Mouse (Mus musculus) spleen, postnatal 14 days (tissue): ENCODE data around the gene Wwp2.
A peak's percentile ranks its signal among the peaks of the same experiment; 100 is the strongest.

ENCODE experiments used
- DNase-seq, 2 experiments: peaks; one replicate each; pipeline ENCODE4 v3.0.0; 2021 to 2022; ENCODE audit warnings: low spot score in 2 of 2

The Wwp2 gene

GRCm38 (mm10) chr8:107435421-107435961 lies 674 bp upstream of the Wwp2 start:
- no peak for DNase-seq

- peak; percentile 36 to 42 for DNase-seq
These were observed 766 bp downstream of the Wwp2 start for GRCm38 (mm10) chr8:107436841-107437421.

- no peak for DNase-seq
These were observed 1.5 kb downstream of the Wwp2 start for GRCm38 (mm10) chr8:107437711-107438110.

- DNase-seq = peak in 1 of 2 experiments; percentile 16
These were observed 3.9 kb downstream of the Wwp2 start for GRCm38 (mm10) chr8:107439880-107440625.

GRCm38 (mm10) chr8:107444626-107445025 lies 8.5 kb downstream of the Wwp2 start:
- no peak for DNase-seq

- DNase-seq = no peak
These were observed 11.5 kb downstream of the Wwp2 start for GRCm38 (mm10) chr8:107447713-107448112.

GRCm38 (mm10) chr8:107448382-107448889 lies 12.3 kb downstream of the Wwp2 start:
- no peak for DNase-seq

- no peak for DNase-seq
These were observed 13.0 kb downstream of the Wwp2 start for GRCm38 (mm10) chr8:107449130-107449529.

- DNase-seq = no peak
These were observed 13.5 kb downstream of the Wwp2 start for GRCm38 (mm10) chr8:107449655-107450054.

GRCm38 (mm10) chr8:107451414-107452066 lies 15.4 kb downstream of the Wwp2 start:
- DNase-seq = no peak

- DNase-seq = no peak
These were observed 17.2 kb downstream of the Wwp2 start for GRCm38 (mm10) chr8:107453386-107453785.

GRCm38 (mm10) chr8:107455268-107455667 lies 19.1 kb downstream of the Wwp2 start:
- DNase-seq = peak in 1 of 2 experiments; percentile 25

GRCm38 (mm10) chr8:107457725-107458124 lies 21.6 kb downstream of the Wwp2 start:
- no peak for DNase-seq

- DNase-seq = no peak
These were observed 22.1 kb downstream of the Wwp2 start for GRCm38 (mm10) chr8:107458281-107458680.

GRCm38 (mm10) chr8:107462423-107462822 lies 26.3 kb downstream of the Wwp2 start:
- DNase-seq = no peak

- DNase-seq = no peak
These were observed 29.3 kb downstream of the Wwp2 start for GRCm38 (mm10) chr8:107465332-107465990.

GRCm38 (mm10) chr8:107466642-107467041 lies 30.5 kb downstream of the Wwp2 start:
- DNase-seq = no peak

GRCm38 (mm10) chr8:107468811-107469302 lies 32.7 kb downstream of the Wwp2 start:
- DNase-seq = no peak

- DNase-seq = no peak
These were observed 34.1 kb downstream of the Wwp2 start for GRCm38 (mm10) chr8:107470302-107470701.

- no peak for DNase-seq
These were observed 36.4 kb downstream of the Wwp2 start for GRCm38 (mm10) chr8:107472403-107473100.

GRCm38 (mm10) chr8:107473369-107473768 lies 37.2 kb downstream of the Wwp2 start:
- DNase-seq = no peak
